Mouse (Mus musculus) layer of hippocampus, adult 8-10 months (tissue): ENCODE results near the gene Aff4. TPM values are rescaled to one million over a fixed set of nuclear protein-coding genes. Genes with fewer than 3 reads are reported as not detected.
"Not testable (repeated sequence)": the region's sequence is repeated elsewhere in the genome, so short reads cannot be mapped to it uniquely, and the experiment has no call there.

Source experiments
- DNase-seq, 2 experiments: peaks; one replicate each; pipeline ENCODE4 v3.0.0; 2022; ENCODE audit warnings: low spot score in 2 of 2
- total RNA-seq, 4 experiments: library from RNA; stranded (reverse); gene quantifications; 2 replicates each; pipeline ENCODE4 v1.2.4; 2022

Gene Aff4
- total RNA-seq, 4 experiments from 2014 or later, result 195 to 259 (median 219) TPM

- no peak for DNase-seq
These were observed 12.9 kb upstream of the Aff4 start for GRCm38 (mm10) chr11:53337684-53338083.

DNA sequence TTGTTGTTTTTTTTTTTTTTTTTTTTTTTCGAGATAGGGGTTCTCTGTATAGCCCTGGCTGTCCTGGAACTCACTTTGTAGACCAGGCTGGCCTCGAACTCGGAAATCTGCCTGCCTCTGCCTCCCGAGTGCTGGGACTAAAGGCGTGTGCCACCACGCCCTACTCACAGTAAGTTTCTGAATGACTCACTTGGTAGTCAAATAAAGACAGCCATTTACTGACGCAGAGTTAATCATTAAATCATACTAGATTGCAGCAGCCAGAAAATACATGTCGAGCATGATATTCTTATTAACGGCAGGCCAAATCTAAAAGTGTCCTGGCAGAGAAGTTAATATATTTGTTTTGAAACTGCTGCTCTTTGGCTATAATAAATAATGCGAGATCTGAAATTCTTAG is 9.6 kb upstream of the Aff4 start:
- DNase-seq, result not testable (repeated sequence)

- DNase-seq, result no peak
These were observed 7.9 kb upstream of the Aff4 start for GRCm38 (mm10) chr11:53342711-53343110.

- DNase-seq, result peak; percentile 34 to 47
These were observed 5.3 kb upstream of the Aff4 start for GRCm38 (mm10) chr11:53345328-53345727.

DNA sequence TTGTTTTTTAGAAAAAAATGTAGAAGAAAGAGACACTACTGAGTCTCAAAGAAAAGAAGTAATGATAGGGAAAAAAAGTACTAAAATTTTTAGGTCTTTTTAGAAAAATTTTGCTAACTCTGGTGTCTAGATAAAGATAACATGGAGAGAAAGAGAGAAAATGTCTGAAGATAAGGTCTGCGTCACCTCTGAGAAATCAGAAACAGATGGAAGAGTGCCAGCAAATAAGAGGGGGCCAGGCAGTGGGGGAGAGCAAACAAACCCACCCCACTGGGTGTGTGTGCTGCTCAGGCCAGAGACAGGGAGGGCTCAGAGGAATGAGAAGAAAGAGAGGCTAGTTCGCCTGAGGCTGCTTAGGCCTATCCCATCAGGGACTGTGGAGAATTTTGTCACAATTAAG is 4.9 kb upstream of the Aff4 start:
- DNase-seq, result no peak

DNA sequence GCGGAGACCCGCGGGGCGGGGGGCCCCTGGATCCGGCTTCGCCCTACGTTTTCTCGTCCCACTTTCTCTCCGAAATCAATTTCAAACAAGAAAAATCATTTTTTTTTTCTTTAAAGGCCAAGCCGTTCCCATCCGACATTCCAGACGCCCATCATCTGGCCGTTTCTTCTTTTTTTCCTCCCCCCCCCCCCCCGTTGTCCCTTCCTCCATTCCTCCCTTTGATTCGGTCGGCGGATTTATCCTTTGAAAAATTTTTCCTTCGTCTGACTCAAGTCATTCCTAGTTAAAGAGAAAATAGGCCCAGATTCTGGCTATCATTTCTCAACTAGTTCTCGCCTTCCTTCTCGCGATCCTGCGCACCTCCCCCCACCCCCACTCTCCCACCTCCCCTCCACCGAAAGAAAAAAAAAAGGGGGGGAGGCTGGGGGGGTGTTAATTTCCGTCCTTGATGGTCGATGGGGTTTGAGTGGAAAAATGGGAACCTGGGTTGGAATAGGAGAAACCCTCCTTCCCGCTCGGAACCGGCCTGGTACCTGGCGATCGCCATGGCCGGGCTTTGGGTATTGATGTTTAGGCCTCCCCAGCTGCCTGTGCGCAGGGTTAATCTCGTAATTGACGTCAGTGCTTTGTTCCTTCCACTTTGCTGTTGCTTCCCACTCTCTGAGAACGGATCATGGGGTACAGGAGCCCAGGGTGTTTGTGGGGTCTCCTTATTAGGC is 750 bp downstream of the Aff4 start:
- peak; percentile 26 to 42 for DNase-seq

GRCm38 (mm10) chr11:53351943-53352590 is 1.4 kb downstream of the Aff4 start:
- DNase-seq, result no peak

GRCm38 (mm10) chr11:53358504-53359155 is 8.0 kb downstream of the Aff4 start:
- DNase-seq, result no peak

- no peak for DNase-seq
These were observed 16.4 kb downstream of the Aff4 start for GRCm38 (mm10) chr11:53367032-53367431.

DNA sequence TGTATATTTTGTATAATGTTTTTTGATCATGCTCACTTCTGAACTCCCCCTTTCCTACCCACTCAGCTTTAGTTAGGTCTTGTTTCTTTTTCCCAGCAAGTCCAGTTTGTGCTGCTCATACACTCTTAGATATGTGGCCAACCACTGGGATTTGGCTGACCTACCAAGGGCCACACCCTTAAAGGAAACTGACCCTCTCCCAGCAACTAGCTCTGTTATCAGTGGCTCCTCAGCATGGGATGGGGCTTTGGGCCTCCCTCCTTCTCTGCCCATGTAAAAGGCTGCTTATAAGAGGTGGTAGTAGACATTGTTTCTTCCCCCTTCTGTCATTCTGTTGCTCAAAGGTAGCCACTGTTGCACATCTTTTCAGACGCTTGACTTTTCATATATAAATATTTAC is 28.3 kb downstream of the Aff4 start:
- DNase-seq, result no peak

DNA sequence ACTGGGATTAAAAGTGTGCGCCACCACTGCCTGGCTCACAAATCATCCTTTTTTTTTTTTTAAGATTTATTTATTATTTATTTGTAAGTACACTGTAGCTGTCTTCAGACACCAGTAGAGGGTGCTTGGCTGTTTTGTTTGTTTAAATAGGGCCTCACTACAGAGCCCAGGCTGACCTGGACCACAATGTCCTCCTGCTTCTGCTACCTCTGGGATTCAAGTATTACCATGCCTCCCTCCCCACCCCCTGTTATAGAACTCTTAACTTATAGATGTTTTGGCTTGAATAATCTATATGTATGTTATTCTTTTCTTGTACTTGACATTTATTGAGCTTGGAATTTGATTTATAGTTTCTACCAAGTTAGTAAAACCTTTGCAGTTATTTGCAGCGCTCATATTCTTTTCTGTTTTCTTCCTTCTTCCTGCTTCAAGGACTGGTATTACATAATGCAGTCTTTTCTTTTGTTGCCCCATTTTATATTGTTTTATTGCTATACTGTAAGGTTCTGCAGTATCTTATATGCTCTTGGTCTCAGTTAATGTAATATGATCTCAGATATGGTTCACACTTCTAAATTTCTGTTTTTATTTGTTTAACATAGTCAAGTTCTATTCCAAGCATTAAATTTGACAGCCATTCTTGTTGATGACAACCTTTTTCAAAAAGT is 33.3 kb downstream of the Aff4 start:
- DNase-seq, result no peak

- DNase-seq, result no peak
These were observed 43.2 kb downstream of the Aff4 start for GRCm38 (mm10) chr11:53393856-53394255.

DNA sequence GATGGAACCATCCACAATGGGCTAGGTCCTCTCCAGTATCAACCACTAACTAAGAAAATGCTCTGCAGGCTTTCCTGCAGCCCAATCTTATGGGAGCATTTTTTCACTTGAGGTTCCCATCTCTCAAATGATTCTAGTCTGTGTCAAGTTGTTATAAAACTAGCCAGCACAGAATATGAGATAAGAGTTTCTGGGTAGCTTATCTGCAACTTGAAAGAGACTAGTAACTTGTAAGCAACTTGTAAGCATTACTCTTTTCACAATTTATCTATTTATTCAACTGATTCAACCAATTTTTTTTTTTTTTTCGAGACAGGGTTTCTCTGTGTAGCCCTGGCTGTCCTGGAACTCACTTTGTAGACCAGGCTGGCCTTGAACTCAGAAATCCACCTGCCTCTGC is 53.0 kb downstream of the Aff4 start:
- no peak for DNase-seq

DNA sequence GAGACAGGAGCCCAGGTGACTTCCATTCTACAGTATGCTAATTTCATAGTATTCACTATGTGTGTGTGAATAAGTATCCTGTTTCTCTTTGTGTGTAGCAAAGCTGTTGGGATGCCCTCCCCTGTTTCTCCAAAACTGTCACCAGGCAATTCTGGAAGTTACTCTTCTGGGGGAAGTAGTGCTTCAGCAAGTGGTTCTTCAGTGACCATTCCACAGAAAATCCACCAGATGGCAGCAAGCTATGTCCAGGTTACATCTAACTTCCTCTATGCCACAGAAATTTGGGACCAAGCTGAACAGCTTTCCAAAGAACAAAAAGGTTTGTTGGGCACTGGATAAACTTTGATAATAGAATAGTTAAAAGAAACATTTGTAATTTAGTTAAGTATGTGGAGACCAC is 61.1 kb downstream of the Aff4 start:
- DNase-seq, result no peak

GRCm38 (mm10) chr11:53413871-53414270 is 63.2 kb downstream of the Aff4 start:
- no peak for DNase-seq

DNA sequence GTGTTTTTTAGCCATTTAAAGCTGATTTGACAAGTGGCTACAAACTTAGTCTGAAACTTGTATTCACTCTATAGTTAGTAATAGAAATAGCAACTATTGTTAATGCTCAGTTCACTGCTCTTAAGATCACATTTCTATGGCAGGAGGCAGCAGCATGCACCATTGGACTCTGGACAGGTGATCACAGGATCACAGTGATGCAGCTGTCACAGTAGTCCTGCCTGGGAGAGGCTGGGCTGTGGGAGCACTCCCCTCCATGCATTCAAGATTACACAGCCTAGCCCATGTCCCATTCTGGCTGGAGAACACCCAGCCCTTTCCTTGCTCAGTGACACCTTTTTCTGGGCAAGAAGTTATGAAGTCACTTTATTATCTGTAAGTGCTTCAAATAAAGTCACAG is 67.4 kb downstream of the Aff4 start:
- DNase-seq, result no peak

GRCm38 (mm10) chr11:53423036-53423435 is 72.4 kb downstream of the Aff4 start, which contains the start of gene Leap2:
Gene Leap2, minus strand, starts transcription at chr11:53423170.
- no peak for DNase-seq

DNA sequence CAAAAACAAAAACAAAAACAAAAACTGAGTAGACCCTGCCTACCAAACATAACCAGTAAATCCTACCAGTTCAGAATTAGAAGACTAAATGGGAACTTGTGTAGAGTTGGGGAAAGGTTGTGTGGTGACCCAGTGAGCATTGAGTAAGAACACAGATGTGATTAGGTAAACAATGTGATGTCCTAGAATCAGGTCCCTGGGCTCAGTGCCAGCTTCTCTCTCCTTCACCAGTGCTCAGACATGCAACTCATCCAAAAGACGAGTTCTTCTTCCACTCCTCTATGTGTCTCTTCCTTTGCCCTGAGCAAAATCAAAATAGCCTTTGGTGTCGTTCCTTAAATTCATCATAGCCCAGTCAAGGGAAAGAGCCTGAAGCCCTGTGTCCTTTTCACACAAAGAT is 74.2 kb downstream of the Aff4 start:
- DNase-seq, result no peak

DNA sequence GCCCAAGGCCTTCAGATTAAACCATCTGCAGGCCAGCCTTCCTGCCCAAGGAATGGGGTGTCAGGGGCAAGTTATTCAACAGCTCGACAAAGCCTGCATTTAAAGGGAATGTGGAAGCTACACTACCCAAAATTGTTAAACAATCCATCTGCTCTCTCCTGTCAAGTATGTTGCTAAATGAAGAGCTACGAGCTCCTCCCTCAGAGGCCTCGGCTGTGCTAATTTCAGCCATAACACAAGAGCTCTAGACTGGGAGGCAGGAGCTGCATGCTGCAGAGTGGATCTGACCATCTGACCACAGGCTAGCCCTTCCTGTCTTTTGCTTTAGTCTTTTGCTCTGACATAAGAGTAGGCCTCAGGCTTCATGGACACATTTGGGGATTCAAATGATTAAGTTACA is 74.6 kb downstream of the Aff4 start:
- no peak for DNase-seq

DNA sequence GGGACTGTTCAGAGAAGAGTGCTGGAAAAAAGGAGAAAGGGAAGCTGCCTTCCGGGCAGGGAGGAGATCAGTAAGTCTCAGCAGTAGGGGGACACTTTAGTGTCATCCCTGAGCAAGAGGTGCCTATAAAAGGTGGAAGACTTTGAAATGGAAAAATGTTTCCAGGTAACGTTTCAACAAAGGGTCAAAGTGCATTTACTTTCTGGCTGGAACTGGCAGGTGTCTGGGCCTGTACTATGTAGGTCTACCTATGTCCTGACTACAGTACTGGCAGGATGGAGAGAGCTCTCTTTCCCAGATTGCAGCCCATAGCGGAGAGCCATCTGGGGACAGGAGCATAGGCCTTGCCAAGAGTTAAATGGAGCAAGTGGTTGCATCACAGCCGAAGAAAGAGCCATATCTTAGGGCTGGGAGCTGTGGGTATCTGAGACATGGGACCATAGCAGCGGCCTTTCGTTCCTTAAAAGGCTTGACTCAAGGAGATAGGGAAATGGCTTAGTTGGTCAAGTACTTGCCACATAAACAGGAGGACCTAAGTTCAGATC is 75.2 kb downstream of the Aff4 start:
- no peak for DNase-seq

GRCm38 (mm10) chr11:53426914-53427313 is 76.3 kb downstream of the Aff4 start:
- DNase-seq, result not testable (repeated sequence)
